Mouse (Mus musculus): ENCODE data around the gene Bscl2. TPM values are rescaled to one million over a fixed set of nuclear protein-coding genes. Genes with fewer than 3 reads are reported as not detected.

Gene Bscl2
- polyA plus RNA-seq, 1 experiment, result 750 TPM

GRCm38 (mm10) chr19:8880311-8881033 lies 43.2 kb downstream of the Bscl2 start, which contains the start of gene Uqcc3:
TSS of gene Uqcc3 (minus strand) at chr19:8880923.
- H3K36me3 ChIP-seq (ENCODE audit: control insufficient read depth, insufficient read depth, low read length), result no peaks in the 10 kb centered on the region; the same call in 1 of the 2 replicates
- peak within 1 kb of the TSS; percentile 87 for H3K27ac ChIP-seq (ENCODE audit: control insufficient read depth, insufficient read depth, low read depth, low read length)
- peak within 1 kb of the TSS; percentile 92 for H3K4me3 ChIP-seq (ENCODE audit: control insufficient read depth, low read depth, low read length)
- H3K27me3 ChIP-seq (ENCODE audit: control insufficient read depth, insufficient read depth, low read length), result no peaks in the 10 kb centered on the region
- TF ChIP-seq CTCF (IDR thresholded peaks at IDR 0.05; ENCODE audit: control insufficient read depth, insufficient read depth, insufficient replicate concordance, low read depth, low read length) (no peak), POLR2A (IDR thresholded peaks at IDR 0.05; ENCODE audit: control insufficient read depth, low read depth, low read length) (peak; percentile 69)
- H3K4me1 ChIP-seq (ENCODE audit: control insufficient read depth, insufficient read depth, low read length), result peaks cover 3% of the 10 kb centered on the region

DNA sequence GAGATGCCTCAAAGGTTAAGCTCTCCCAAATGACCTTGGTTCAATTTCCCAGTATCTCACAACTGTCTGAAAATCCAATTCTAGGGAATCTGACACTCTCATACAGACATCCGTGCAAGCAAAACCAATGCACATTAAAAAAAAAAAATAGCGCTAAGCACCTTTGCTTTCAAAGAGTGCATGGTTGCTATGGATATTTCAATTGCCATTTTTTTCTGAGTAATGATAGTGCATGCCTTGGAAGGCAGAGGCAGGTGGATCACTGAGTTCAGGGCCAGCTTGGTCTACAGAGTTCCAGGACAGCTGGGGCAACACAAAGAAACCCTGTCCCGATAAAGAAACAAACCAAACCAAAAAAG lies 43.7 kb downstream of the Bscl2 start:
- no peak for TF ChIP-seq CTCF (IDR thresholded peaks at IDR 0.05; ENCODE audit: control insufficient read depth, insufficient read depth, insufficient replicate concordance, low read depth, low read length)
- no peak for TF ChIP-seq POLR2A (IDR thresholded peaks at IDR 0.05; ENCODE audit: control insufficient read depth, low read depth, low read length)
- no peak overlapping the region for H3K27ac ChIP-seq (ENCODE audit: control insufficient read depth, insufficient read depth, low read depth, low read length)
- H3K36me3 ChIP-seq (ENCODE audit: control insufficient read depth, insufficient read depth, low read length), result no peaks in the 10 kb centered on the region; the same call in 1 of the 2 replicates

GRCm38 (mm10) chr19:8883616-8884015 lies 46.3 kb downstream of the Bscl2 start, which contains the start of the genes Lbhd1 and Gm49403:
TSS of gene Lbhd1 (plus strand) at chr19:8883732.
TSS of gene Gm49403 (plus strand) at chr19:8883930.
- Histone ChIP-seq H3K4me1 (ENCODE audit: control insufficient read depth, insufficient read depth, low read length) (peaks cover 7% of the 10 kb centered on the region), H3K36me3 (ENCODE audit: control insufficient read depth, insufficient read depth, low read length) (no peaks in the 10 kb centered on the region), H3K4me3 (ENCODE audit: control insufficient read depth, low read depth, low read length) (no peak within 1 kb of the TSS), H3K27me3 (ENCODE audit: control insufficient read depth, insufficient read depth, low read length) (no peaks in the 10 kb centered on the region), H3K27ac (ENCODE audit: control insufficient read depth, insufficient read depth, low read depth, low read length) (no peak within 1 kb of the TSS)
- TF ChIP-seq CTCF (IDR thresholded peaks at IDR 0.05; ENCODE audit: control insufficient read depth, insufficient read depth, insufficient replicate concordance, low read depth, low read length) (no peak), POLR2A (IDR thresholded peaks at IDR 0.05; ENCODE audit: control insufficient read depth, low read depth, low read length) (no peak)

More for the DNA sequence above, 43.7 kb downstream of the Bscl2 start:
- Histone ChIP-seq H3K4me1 (ENCODE audit: control insufficient read depth, insufficient read depth, low read length) (peaks cover 3% of the 10 kb centered on the region), H3K4me3 (ENCODE audit: control insufficient read depth, low read depth, low read length) (peak overlapping the region; percentile 92; the same call in 1 of the 2 replicates), H3K27me3 (ENCODE audit: control insufficient read depth, insufficient read depth, low read length) (no peaks in the 10 kb centered on the region)

DNA sequence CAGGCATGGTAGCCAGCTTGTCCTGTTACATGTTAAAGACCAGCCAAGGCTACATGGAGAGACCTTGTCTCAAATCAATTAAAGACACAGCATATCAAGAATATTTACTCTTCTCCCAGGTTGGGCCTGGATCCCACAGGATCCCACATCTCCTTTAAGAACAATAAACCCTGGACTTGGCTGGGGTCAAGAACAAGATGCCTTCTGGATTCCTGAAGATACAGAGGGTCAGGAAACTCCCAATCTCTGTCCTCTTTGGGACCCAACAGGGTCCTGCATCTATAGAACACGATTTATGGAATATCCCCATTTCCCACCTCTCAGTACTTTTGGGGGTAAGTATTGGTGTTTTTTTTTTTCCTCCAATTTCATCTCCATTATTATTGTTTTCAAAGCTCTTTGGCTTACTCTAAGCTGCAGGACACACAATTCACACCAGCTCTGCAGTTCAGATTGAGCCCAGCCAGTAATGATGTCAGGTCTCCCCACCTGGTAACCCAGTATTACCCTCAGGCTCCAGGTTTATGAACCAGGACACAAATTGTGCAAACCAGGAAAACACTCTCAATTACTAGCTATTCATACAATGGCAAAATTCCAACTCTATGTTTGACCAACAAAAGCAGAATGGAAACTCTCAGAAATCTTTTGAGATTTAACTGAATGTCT lies 49.8 kb downstream of the Bscl2 start:
- no peak overlapping the region for H3K4me3 ChIP-seq (ENCODE audit: control insufficient read depth, low read depth, low read length)
- peaks cover 4% of the 10 kb centered on the region for H3K4me1 ChIP-seq (ENCODE audit: control insufficient read depth, insufficient read depth, low read length)
- TF ChIP-seq CTCF (IDR thresholded peaks at IDR 0.05; ENCODE audit: control insufficient read depth, insufficient read depth, insufficient replicate concordance, low read depth, low read length) (no peak), POLR2A (IDR thresholded peaks at IDR 0.05; ENCODE audit: control insufficient read depth, low read depth, low read length) (no peak)
- H3K27me3 ChIP-seq (ENCODE audit: control insufficient read depth, insufficient read depth, low read length), result no peaks in the 10 kb centered on the region
- H3K36me3 ChIP-seq (ENCODE audit: control insufficient read depth, insufficient read depth, low read length), result no peaks in the 10 kb centered on the region
- H3K27ac ChIP-seq (ENCODE audit: control insufficient read depth, insufficient read depth, low read depth, low read length), result no peak overlapping the region

- Histone ChIP-seq H3K36me3 (ENCODE audit: control insufficient read depth, insufficient read depth, low read length) (no peaks in the 10 kb centered on the region), H3K4me3 (ENCODE audit: control insufficient read depth, low read depth, low read length) (peak overlapping the region; percentile 98), H3K4me1 (ENCODE audit: control insufficient read depth, insufficient read depth, low read length) (peaks cover 5% of the 10 kb centered on the region), H3K27me3 (ENCODE audit: control insufficient read depth, insufficient read depth, low read length) (no peaks in the 10 kb centered on the region), H3K27ac (ENCODE audit: control insufficient read depth, insufficient read depth, low read depth, low read length) (peak overlapping the region; percentile 83)
- TF ChIP-seq CTCF (IDR thresholded peaks at IDR 0.05; ENCODE audit: control insufficient read depth, insufficient read depth, insufficient replicate concordance, low read depth, low read length) (no peak), POLR2A (IDR thresholded peaks at IDR 0.05; ENCODE audit: control insufficient read depth, low read depth, low read length) (no peak)
Measured at GRCm38 (mm10) chr19:8887585-8888463, 50.6 kb downstream of the Bscl2 start.

- TF ChIP-seq POLR2A (IDR thresholded peaks at IDR 0.05; ENCODE audit: control insufficient read depth, low read depth, low read length) (peak; percentile 94), CTCF (IDR thresholded peaks at IDR 0.05; ENCODE audit: control insufficient read depth, insufficient read depth, insufficient replicate concordance, low read depth, low read length) (no peak)
- peak within 1 kb of the TSS; percentile 98 for H3K4me3 ChIP-seq (ENCODE audit: control insufficient read depth, low read depth, low read length)
- H3K4me1 ChIP-seq (ENCODE audit: control insufficient read depth, insufficient read depth, low read length), result peaks cover 9% of the 10 kb centered on the region
- peak within 1 kb of the TSS; percentile 90 for H3K27ac ChIP-seq (ENCODE audit: control insufficient read depth, insufficient read depth, low read depth, low read length)
- no peaks in the 10 kb centered on the region for H3K27me3 ChIP-seq (ENCODE audit: control insufficient read depth, insufficient read depth, low read length)
- H3K36me3 ChIP-seq (ENCODE audit: control insufficient read depth, insufficient read depth, low read length), result no peaks in the 10 kb centered on the region
Measured at GRCm38 (mm10) chr19:8888511-8889385, 51.5 kb downstream of the Bscl2 start, which contains the start of the genes 1810009A15Rik and Gm49416. TSS of gene 1810009A15Rik (plus strand) at chr19:8888853. TSS of gene Gm49416 (plus strand) at chr19:8888926.

Measured in testis, adult 2 months (tissue).